Mouse (Mus musculus) heart, embryonic 13.5 days (tissue): ENCODE data around the gene Galnt10. TPM values are rescaled to one million over a fixed set of nuclear protein-coding genes. Genes with fewer than 3 reads are reported as not detected.
"Not testable (repeated sequence)": the region's sequence is repeated elsewhere in the genome, so short reads cannot be mapped to it uniquely, and the experiment has no call there.

ENCODE experiments used
- ATAC-seq: fragments of 200-750 bp; cut with Nextera tagmentation; 2 replicates; pipeline ENCODE4 v1.8.0; 2017; ENCODE audit warnings: moderate TSS enrichment; ENCODE audit not compliant: insufficient number of reproducible peaks, low FRiP score, low TSS enrichment; ENCODE audit errors: extremely low read depth
- H3K27ac ChIP-seq: fragments of 300-500 bp; sonication (generic); replicated peaks from 2 replicates; pipeline ENCODE4 v1.5.1; 2015; ENCODE audit warnings: moderate library complexity, mild to moderate bottlenecking, inconsistent platforms
- H3K27me3 ChIP-seq: fragments of 300-500 bp; sonication (generic); replicated peaks from 2 replicates; pipeline ENCODE4 v1.6.1; 2015; ENCODE audit warnings: mild to moderate bottlenecking, inconsistent platforms
- H3K36me3 ChIP-seq: fragments of 300-500 bp; sonication (generic); 2 replicates; pipeline ENCODE4 v1.6.1; 2015; ENCODE audit warnings: mild to moderate bottlenecking, inconsistent platforms
- H3K4me1 ChIP-seq: fragments of 300-500 bp; sonication (generic); 2 replicates; pipeline ENCODE4 v1.6.1; 2015; ENCODE audit warnings: inconsistent platforms
- H3K4me2 ChIP-seq: fragments of 300-500 bp; sonication (generic); 2 replicates; pipeline ENCODE4 v1.6.1; 2015; ENCODE audit warnings: inconsistent platforms, mild to moderate bottlenecking, moderate library complexity
- H3K4me3 ChIP-seq: fragments of 300-500 bp; sonication (generic); 2 replicates; pipeline ENCODE4 v1.5.1; 2015; ENCODE audit warnings: moderate library complexity, mild to moderate bottlenecking, inconsistent platforms
- H3K9ac ChIP-seq: fragments of 300-500 bp; sonication (generic); 2 replicates; pipeline ENCODE4 v1.6.1; 2015; ENCODE audit warnings: inconsistent platforms, mild to moderate bottlenecking, moderate library complexity
- H3K9me3 ChIP-seq: fragments of 300-500 bp; sonication (generic); 2 replicates; pipeline ENCODE4 v1.6.1; 2016; ENCODE audit warnings: inconsistent platforms
- WGBS: fragments of 180-500 bp; shearing (Covaris S2); methylation state at CpG from one replicate; pipeline ENCODE4 v1.1.7; 2015; ENCODE audit warnings: mixed read lengths; 5-methylcytosine and 5-hydroxymethylcytosine counted together
- polyA plus RNA-seq: library from polyadenylated mRNA; unstranded; fragments of >200 nt; fragmentation: Nextera tagmentation; extraction: Ambion mirVana; gene quantifications from 2 replicates; pipeline ENCODE4 v1.2.1, GENCODE M21; 2015

Galnt10 gene
- polyA plus RNA-seq, 1 experiment from 2014 or later: 11.4 TPM

DNA sequence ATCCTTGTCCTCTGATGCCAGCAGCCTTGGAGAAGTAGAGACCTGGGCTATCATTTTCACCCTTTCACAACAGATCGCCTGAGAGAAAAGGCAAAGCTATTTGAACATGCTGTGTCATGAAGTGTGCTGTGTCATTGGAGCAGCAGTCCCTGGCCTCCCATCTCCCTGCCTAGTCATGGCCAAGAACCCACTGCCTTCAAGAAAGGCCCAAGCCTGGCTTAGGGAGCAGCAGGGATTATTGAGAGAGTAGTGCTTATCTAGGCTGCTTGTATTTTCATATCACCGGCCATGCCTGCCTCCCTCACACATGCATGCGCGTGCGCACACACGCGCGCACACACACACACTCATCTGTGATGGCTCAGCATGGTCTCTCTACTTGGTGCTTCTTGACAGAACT, 167.0 kb downstream of the Galnt10 start:
- Histone ChIP-seq H3K9ac (no peak overlapping the region), H3K4me2 (no peak overlapping the region), H3K27me3 (no peaks in the 10 kb centered on the region), H3K4me3 (no peak overlapping the region), H3K36me3 (peaks cover 56% of the 10 kb centered on the region), H3K27ac (no peak overlapping the region), H3K9me3 (no peaks in the 10 kb centered on the region), H3K4me1 (peaks cover 18% of the 10 kb centered on the region)
- WGBS: 95% methylated on average over 8 of the region's 8 CpGs
- ATAC-seq: peak; percentile 69; the same call in 1 of the 2 replicates

DNA sequence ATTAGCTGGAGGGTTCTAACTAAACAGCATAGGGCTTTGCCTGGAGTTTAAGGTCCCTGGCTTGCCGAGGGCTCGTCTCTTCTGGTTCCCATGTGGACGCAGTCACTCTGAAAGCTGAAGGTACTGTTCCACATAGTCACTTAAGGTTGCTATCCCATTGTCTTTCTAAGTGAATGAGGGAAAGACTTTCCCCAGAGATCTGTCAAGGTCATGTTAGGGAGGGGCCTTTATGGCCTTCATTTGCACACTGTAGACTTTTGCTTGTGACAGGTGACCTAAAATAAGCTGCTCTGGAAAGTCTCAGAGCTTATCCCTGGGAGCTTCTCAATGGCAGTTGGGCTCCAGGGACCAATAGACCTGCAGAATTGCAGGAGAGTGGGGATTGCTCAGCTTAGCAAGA, 168.4 kb downstream of the Galnt10 start:
- H3K4me2 ChIP-seq: no peak overlapping the region
- 86% methylated on average over 3 of the region's 3 CpGs for WGBS
- H3K9ac ChIP-seq: no peak overlapping the region
- peaks cover 46% of the 10 kb centered on the region for H3K36me3 ChIP-seq
- no peaks in the 10 kb centered on the region for H3K27me3 ChIP-seq
- H3K4me3 ChIP-seq: no peak overlapping the region
- peaks cover 14% of the 10 kb centered on the region for H3K4me1 ChIP-seq
- no peaks in the 10 kb centered on the region for H3K9me3 ChIP-seq
- ATAC-seq: no peak
- H3K27ac ChIP-seq: peak overlapping the region; percentile 16; the same call in 1 of the 2 replicates

DNA sequence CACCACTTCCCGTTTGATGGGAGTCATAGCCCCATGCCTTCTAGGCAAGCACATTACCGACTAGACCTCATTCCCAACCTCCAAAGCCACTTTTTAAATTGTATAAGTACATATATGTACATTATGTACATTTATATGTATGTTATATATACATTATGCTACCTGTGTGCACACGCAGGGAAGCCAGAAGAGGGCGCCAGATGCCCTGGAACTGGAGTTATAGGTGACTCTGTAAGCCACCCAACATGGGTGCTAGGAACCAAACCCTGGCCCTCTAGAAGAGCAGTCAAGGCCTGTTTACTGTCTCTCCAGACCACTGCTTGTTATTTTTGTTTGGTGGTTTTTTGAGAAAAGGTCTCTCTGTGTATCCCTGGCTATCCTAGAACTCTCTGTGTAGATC, 172.9 kb downstream of the Galnt10 start:
- H3K9ac ChIP-seq: no peak overlapping the region
- H3K27ac ChIP-seq: no peak overlapping the region
- H3K36me3 ChIP-seq: peaks cover 1% of the 10 kb centered on the region; the same call in 1 of the 2 replicates
- H3K4me3 ChIP-seq: no peak overlapping the region
- no peaks in the 10 kb centered on the region for H3K27me3 ChIP-seq
- no peaks in the 10 kb centered on the region for H3K9me3 ChIP-seq
- H3K4me1 ChIP-seq: peaks cover 28% of the 10 kb centered on the region
- WGBS: 80% methylated on average over 4 of the region's 4 CpGs
- ATAC-seq: no peak
- no peak overlapping the region for H3K4me2 ChIP-seq

DNA sequence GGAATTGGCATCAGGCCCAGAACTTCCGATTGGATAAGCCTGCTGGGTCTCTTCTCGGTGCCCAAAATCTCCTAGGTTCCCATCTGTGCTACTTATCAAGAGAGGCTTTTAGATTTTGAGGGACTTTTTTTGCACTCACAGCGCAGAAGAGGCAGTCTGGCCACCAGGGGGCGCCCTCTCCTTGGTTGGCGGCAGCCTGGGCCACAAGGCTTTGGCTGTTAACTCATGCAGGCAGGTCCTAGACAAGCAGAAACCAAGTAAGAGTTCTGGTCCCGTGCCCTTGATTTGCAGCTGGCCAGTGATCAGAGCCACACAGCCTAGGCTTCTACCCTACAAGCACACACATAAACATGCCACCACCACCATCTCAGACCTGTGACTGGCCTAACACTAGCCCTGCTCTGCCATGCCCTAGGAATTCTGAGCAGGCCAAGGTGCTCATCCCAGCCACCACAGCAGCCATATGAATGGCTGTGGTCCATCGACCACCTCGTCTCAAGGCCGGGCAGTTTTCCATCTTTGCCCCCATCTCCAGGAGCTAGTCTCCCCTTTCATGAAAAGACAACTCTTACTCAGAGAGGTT, 174.8 kb downstream of the Galnt10 start:
- Histone ChIP-seq H3K9me3 (no peaks in the 10 kb centered on the region), H3K27me3 (peaks cover 10% of the 10 kb centered on the region), H3K27ac (0 out of 2 replicates have a peak overlapping the region, but pooled peaks have one; percentile 26), H3K9ac (peak overlapping the region; percentile 67; the same call in 1 of the 2 replicates), H3K4me3 (no peak overlapping the region), H3K4me1 (peaks cover 25% of the 10 kb centered on the region), H3K4me2 (no peak overlapping the region), H3K36me3 (no peaks in the 10 kb centered on the region)
- 22% methylated on average over 9 of the region's 9 CpGs for WGBS
- ATAC-seq: no peak

DNA sequence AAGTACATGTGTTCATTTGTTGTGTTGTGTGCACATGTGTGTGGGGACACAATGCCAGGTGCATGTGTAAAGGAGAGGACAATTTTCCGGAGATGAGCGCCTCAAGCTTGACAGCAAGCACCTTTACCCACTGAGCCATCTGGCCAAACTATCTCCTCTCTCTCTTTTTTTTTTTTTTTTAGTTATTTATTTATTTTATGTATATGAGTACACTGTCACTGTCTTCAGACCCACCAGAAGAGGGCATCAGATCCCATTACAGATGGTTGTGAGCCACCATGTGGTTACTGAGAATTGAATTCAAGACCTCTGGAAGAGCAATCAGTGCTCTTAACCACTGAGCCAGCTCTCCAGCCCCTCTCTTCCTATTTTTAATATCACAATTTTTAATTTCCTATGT, 177.9 kb downstream of the Galnt10 start:
- not testable (repeated sequence) for H3K36me3 ChIP-seq, H3K4me2 ChIP-seq, ATAC-seq, H3K9me3 ChIP-seq, H3K27ac ChIP-seq, H3K9ac ChIP-seq, H3K4me3 ChIP-seq
- Histone ChIP-seq H3K4me1 (peaks cover 40% of the 10 kb centered on the region), H3K27me3 (peaks cover 37% of the 10 kb centered on the region)
- WGBS: 91% methylated on average over 2 of the region's 2 CpGs

GRCm38 (mm10) chr11:57823714-57824113, 178.5 kb downstream of the Galnt10 start:
- H3K4me3 ChIP-seq: no peak overlapping the region
- WGBS: 59% methylated on average over 7 of the region's 7 CpGs
- H3K27me3 ChIP-seq: peaks cover 41% of the 10 kb centered on the region
- H3K9me3 ChIP-seq: no peaks in the 10 kb centered on the region
- H3K36me3 ChIP-seq: no peaks in the 10 kb centered on the region
- H3K27ac ChIP-seq: no peak overlapping the region
- H3K4me1 ChIP-seq: peaks cover 45% of the 10 kb centered on the region
- ATAC-seq: no peak
- no peak overlapping the region for H3K4me2 ChIP-seq
- H3K9ac ChIP-seq: no peak overlapping the region

GRCm38 (mm10) chr11:57825234-57825633, 180.0 kb downstream of the Galnt10 start:
- peaks cover 38% of the 10 kb centered on the region for H3K4me1 ChIP-seq
- H3K9me3 ChIP-seq, H3K9ac ChIP-seq, H3K36me3 ChIP-seq, H3K4me3 ChIP-seq, H3K4me2 ChIP-seq, H3K27ac ChIP-seq, ATAC-seq: not testable (repeated sequence)
- peaks cover 55% of the 10 kb centered on the region for H3K27me3 ChIP-seq
- WGBS: 48% methylated on average over 11 of the region's 11 CpGs

DNA sequence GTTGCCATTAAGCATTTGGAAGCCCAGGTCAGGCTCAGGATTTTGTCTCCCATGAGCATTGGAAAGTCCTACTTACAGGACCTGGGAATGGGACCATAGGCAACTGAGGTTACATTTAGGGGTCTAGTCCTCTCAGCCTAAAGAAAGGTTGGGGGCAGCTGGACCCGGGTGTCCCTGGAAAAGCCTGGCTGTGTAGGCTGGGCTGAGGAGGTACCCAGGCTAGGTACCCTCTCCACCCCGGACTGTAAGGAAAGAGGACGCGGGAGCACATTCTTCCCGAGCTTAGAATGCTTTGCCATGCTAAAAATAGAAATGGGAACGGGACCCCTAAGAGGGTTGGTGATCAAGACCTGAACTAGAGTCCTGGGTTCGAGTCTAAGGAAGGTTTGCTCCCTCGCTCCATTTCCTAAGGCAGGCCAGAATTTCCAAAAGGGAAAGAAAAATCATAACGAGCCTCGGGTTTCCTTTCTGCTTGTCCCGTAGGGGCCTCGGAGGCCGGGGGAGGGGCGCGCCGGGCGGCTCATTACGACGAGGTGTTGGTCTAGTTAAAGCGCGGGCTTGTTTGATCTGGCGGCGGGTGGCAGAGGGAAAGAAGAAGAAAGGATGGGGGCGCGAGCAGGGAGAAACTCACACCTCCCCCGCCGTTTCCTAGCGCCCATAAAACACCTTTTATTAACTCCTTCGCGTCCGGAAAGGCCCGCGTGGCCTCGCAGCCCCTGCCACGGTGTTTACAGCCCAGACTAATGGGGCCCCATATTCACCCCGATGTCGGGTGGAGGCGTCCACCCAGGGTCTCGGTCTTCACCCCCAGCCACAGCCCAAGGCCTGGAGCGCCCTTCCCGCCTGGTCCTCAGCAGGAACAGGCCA, 182.0 kb downstream of the Galnt10 start:
- peak overlapping the region; percentile 53 for H3K4me3 ChIP-seq
- 1% methylated on average over 41 of the region's 41 CpGs for WGBS
- H3K9ac ChIP-seq: peak overlapping the region; percentile 83
- no peaks in the 10 kb centered on the region for H3K9me3 ChIP-seq
- ATAC-seq: no peak
- H3K27me3 ChIP-seq: peaks cover 76% of the 10 kb centered on the region
- H3K4me1 ChIP-seq: peaks cover 32% of the 10 kb centered on the region
- H3K36me3 ChIP-seq: no peaks in the 10 kb centered on the region
- peak overlapping the region; percentile 76 for H3K4me2 ChIP-seq
- H3K27ac ChIP-seq: peak overlapping the region; percentile 53

DNA sequence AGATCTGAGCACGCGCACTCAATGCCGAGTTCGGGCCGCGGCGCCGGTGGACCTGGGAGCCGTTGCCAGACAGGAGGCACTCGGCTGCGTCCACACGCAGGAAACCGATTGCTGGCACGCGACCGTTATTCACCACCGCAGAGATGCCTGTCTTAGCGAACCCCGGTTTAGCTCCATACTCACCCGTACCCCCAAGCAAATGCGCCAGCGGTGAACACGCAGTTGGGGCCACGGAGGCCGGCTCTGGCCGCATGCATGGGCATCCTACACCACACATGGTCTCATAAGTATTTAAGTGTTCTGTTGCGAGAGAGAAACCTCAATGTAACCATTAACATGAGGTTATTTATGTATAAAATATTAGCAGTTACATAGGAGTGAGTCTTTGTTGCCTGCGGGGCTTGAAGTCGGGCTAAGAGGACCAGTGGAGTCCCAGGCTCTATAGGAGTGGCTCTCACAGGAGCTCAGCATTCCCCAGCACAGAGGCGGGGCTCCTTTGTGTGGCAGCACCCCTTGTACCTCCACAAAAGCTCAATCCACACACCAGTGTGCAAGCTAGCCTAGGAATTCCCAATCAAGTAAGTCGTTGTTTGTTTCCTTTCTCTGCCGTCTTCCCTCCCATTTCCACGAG, 182.8 kb downstream of the Galnt10 start:
- H3K27me3 ChIP-seq: peaks cover 83% of the 10 kb centered on the region
- H3K9me3 ChIP-seq: no peaks in the 10 kb centered on the region
- ATAC-seq: no peak
- no peaks in the 10 kb centered on the region for H3K36me3 ChIP-seq
- 1% methylated on average over 33 of the region's 33 CpGs for WGBS
- H3K9ac ChIP-seq: peak overlapping the region; percentile 83
- H3K4me1 ChIP-seq: peaks cover 39% of the 10 kb centered on the region
- peak overlapping the region; percentile 76 for H3K4me2 ChIP-seq
- H3K27ac ChIP-seq: peak overlapping the region; percentile 53
- peak overlapping the region; percentile 53 for H3K4me3 ChIP-seq

GRCm38 (mm10) chr11:57828955-57829870, 184.0 kb downstream of the Galnt10 start:
- peak overlapping the region; percentile 86 for H3K27ac ChIP-seq
- H3K4me3 ChIP-seq: peak overlapping the region; percentile 53
- peaks cover 43% of the 10 kb centered on the region for H3K4me1 ChIP-seq
- no peak for ATAC-seq
- H3K36me3 ChIP-seq: no peaks in the 10 kb centered on the region
- peak overlapping the region; percentile 76 for H3K4me2 ChIP-seq
- no peaks in the 10 kb centered on the region for H3K9me3 ChIP-seq
- 8% methylated on average over 53 of the region's 53 CpGs for WGBS
- peaks cover 91% of the 10 kb centered on the region for H3K27me3 ChIP-seq
- H3K9ac ChIP-seq: peak overlapping the region; percentile 83
